Mouse (Mus musculus): ENCODE measurements around the gene Lemd1. TPM values are rescaled to one million over a fixed set of nuclear protein-coding genes. Genes with fewer than 3 reads are reported as not detected.

Gene Lemd1
- polyA plus RNA-seq, 1 experiment from 2014 or later, result not detected

- H3K9ac ChIP-seq (replicated peaks; ENCODE audit: low read depth), result no peak overlapping the region
- H3K4me2 ChIP-seq (replicated peaks; ENCODE audit: low read depth, low read length), result no peak overlapping the region
- WGBS, result 56% methylated on average over 1 of the region's 2 CpGs
- no peak overlapping the region for H3K4me3 ChIP-seq (ENCODE audit: low read depth, low read length)
- no peaks in the 10 kb centered on the region for H3K36me3 ChIP-seq (ENCODE audit: insufficient read depth, low read length)
- H3K9me3 ChIP-seq (ENCODE audit: low read length), result no peaks in the 10 kb centered on the region
- DNase-seq (ENCODE audit: low spot score), result no peak
- peaks cover 7% of the 10 kb centered on the region; the same call in 1 of the 2 replicates for H3K4me1 ChIP-seq (ENCODE audit: insufficient read depth, low read depth, low read length)
- ATAC-seq, result no peak
- no peaks in the 10 kb centered on the region for H3K27me3 ChIP-seq (replicated peaks; ENCODE audit: insufficient read depth, low read length)
- no peak for TF ChIP-seq CTCF (IDR thresholded peaks at IDR 0.05)
- no peak for TF ChIP-seq EP300 (IDR thresholded peaks at IDR 0.05)
- no peak overlapping the region for H3K27ac ChIP-seq (ENCODE audit: low read length)
These were observed 19.6 kb upstream of the Lemd1 start for GRCm38 (mm10) chr1:132171619-132172018.

GRCm38 (mm10) chr1:132186303-132186702 lies 4.9 kb upstream of the Lemd1 start:
- H3K36me3 ChIP-seq (ENCODE audit: insufficient read depth, low read length), result no peaks in the 10 kb centered on the region
- no peak overlapping the region for H3K4me2 ChIP-seq (replicated peaks; ENCODE audit: low read depth, low read length)
- no peak overlapping the region for H3K27ac ChIP-seq (ENCODE audit: low read length)
- TF ChIP-seq EP300 (IDR thresholded peaks at IDR 0.05) (no peak), CTCF (IDR thresholded peaks at IDR 0.05) (no peak)
- ATAC-seq (no peak), DNase-seq (ENCODE audit: low spot score) (no peak)
- WGBS, result 80% methylated on average over 4 of the region's 4 CpGs
- no peaks in the 10 kb centered on the region for H3K9me3 ChIP-seq (ENCODE audit: low read length)
- H3K9ac ChIP-seq (replicated peaks; ENCODE audit: low read depth), result no peak overlapping the region
- H3K4me3 ChIP-seq (ENCODE audit: low read depth, low read length), result no peak overlapping the region
- H3K27me3 ChIP-seq (replicated peaks; ENCODE audit: insufficient read depth, low read length), result peaks cover 23% of the 10 kb centered on the region
- H3K4me1 ChIP-seq (ENCODE audit: insufficient read depth, low read depth, low read length), result no peaks in the 10 kb centered on the region

- Histone ChIP-seq H3K9ac (replicated peaks; ENCODE audit: low read depth) (no peak overlapping the region), H3K4me3 (ENCODE audit: low read depth, low read length) (no peak overlapping the region), H3K27me3 (replicated peaks; ENCODE audit: insufficient read depth, low read length) (peaks cover 33% of the 10 kb centered on the region), H3K9me3 (ENCODE audit: low read length) (no peaks in the 10 kb centered on the region), H3K4me2 (replicated peaks; ENCODE audit: low read depth, low read length) (no peak overlapping the region), H3K27ac (ENCODE audit: low read length) (no peak overlapping the region), H3K4me1 (ENCODE audit: insufficient read depth, low read depth, low read length) (no peaks in the 10 kb centered on the region), H3K36me3 (ENCODE audit: insufficient read depth, low read length) (no peaks in the 10 kb centered on the region)
- WGBS, result 33% methylated on average over 9 of the region's 9 CpGs
- ATAC-seq, result no peak
- TF ChIP-seq EP300 (IDR thresholded peaks at IDR 0.05), result no peak
- TF ChIP-seq CTCF (IDR thresholded peaks at IDR 0.05), result no peak
- DNase-seq (ENCODE audit: low spot score), result no peak
These were observed 2.7 kb upstream of the Lemd1 start for GRCm38 (mm10) chr1:132188442-132189066.

- Histone ChIP-seq H3K4me1 (ENCODE audit: insufficient read depth, low read depth, low read length) (no peaks in the 10 kb centered on the region), H3K9me3 (ENCODE audit: low read length) (no peaks in the 10 kb centered on the region), H3K9ac (replicated peaks; ENCODE audit: low read depth) (no peak overlapping the region), H3K36me3 (ENCODE audit: insufficient read depth, low read length) (no peaks in the 10 kb centered on the region), H3K4me2 (replicated peaks; ENCODE audit: low read depth, low read length) (no peak overlapping the region), H3K4me3 (ENCODE audit: low read depth, low read length) (no peak overlapping the region), H3K27ac (ENCODE audit: low read length) (no peak overlapping the region), H3K27me3 (replicated peaks; ENCODE audit: insufficient read depth, low read length) (peaks cover 33% of the 10 kb centered on the region)
- ATAC-seq (no peak), DNase-seq (ENCODE audit: low spot score) (no peak)
- TF ChIP-seq CTCF (IDR thresholded peaks at IDR 0.05), result no peak
- no peak for TF ChIP-seq EP300 (IDR thresholded peaks at IDR 0.05)
- WGBS, result 24% methylated on average over 4 of the region's 4 CpGs
These were observed 2.0 kb upstream of the Lemd1 start for GRCm38 (mm10) chr1:132189231-132189630.

GRCm38 (mm10) chr1:132190040-132190513 lies 1.2 kb upstream of the Lemd1 start:
- 1% methylated on average over 41 of the region's 50 CpGs for WGBS
- TF ChIP-seq EP300 (IDR thresholded peaks at IDR 0.05), result no peak
- no peak for TF ChIP-seq CTCF (IDR thresholded peaks at IDR 0.05)
- Histone ChIP-seq H3K4me3 (ENCODE audit: low read depth, low read length) (peak overlapping the region; percentile 53), H3K9ac (replicated peaks; ENCODE audit: low read depth) (0 out of 2 replicates have a peak overlapping the region, but pooled peaks have one; percentile 23), H3K4me2 (replicated peaks; ENCODE audit: low read depth, low read length) (peak overlapping the region; percentile 94), H3K36me3 (ENCODE audit: insufficient read depth, low read length) (no peaks in the 10 kb centered on the region), H3K27ac (ENCODE audit: low read length) (no peak overlapping the region), H3K9me3 (ENCODE audit: low read length) (no peaks in the 10 kb centered on the region), H3K4me1 (ENCODE audit: insufficient read depth, low read depth, low read length) (no peaks in the 10 kb centered on the region), H3K27me3 (replicated peaks; ENCODE audit: insufficient read depth, low read length) (peaks cover 33% of the 10 kb centered on the region)
- DNase-seq (ENCODE audit: low spot score), result peak; percentile 52
- peak; percentile 60 for ATAC-seq

- Histone ChIP-seq H3K4me2 (replicated peaks; ENCODE audit: low read depth, low read length) (peak overlapping the region; percentile 94), H3K9me3 (ENCODE audit: low read length) (no peaks in the 10 kb centered on the region), H3K4me3 (ENCODE audit: low read depth, low read length) (peak overlapping the region; percentile 53), H3K27me3 (replicated peaks; ENCODE audit: insufficient read depth, low read length) (peaks cover 33% of the 10 kb centered on the region), H3K27ac (ENCODE audit: low read length) (no peak overlapping the region), H3K4me1 (ENCODE audit: insufficient read depth, low read depth, low read length) (no peaks in the 10 kb centered on the region), H3K9ac (replicated peaks; ENCODE audit: low read depth) (0 out of 2 replicates have a peak overlapping the region, but pooled peaks have one; percentile 23), H3K36me3 (ENCODE audit: insufficient read depth, low read length) (no peaks in the 10 kb centered on the region)
- ATAC-seq (no peak; the same call in 1 of the 2 replicates), DNase-seq (ENCODE audit: low spot score) (no peak)
- TF ChIP-seq EP300 (IDR thresholded peaks at IDR 0.05), result no peak
- TF ChIP-seq CTCF (IDR thresholded peaks at IDR 0.05), result no peak
- under 1% methylated on average over 35 of the region's 62 CpGs for WGBS
These were observed 574 bp upstream of the Lemd1 start for GRCm38 (mm10) chr1:132190621-132191092.

Measured in lung, postnatal 0 days (tissue).